Mouse (Mus musculus): Measurements from ENCODE around the gene Hbp1.

The Hbp1 gene

DNA sequence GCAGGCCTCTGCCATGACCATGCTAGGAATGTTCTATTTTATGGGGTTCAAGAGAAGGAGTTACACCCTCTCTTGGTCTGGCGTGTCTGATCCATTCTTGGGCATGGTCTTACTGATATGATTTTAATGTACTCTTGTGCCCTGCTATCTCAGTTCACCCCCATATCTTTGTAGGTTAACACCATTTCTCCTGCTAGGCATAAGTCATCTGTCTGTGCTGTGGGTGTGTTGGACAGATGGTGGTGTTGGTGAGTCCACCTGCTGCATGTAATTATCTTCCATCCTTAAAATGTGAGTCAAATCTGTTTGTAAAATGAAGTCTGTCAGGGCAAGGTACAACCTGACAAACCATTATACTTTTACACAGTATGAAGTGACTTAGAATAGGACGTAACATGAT lies 42.9 kb downstream of the Hbp1 start:
- no peak for DNase-seq (ENCODE audit: low read depth, low spot score)

DNA sequence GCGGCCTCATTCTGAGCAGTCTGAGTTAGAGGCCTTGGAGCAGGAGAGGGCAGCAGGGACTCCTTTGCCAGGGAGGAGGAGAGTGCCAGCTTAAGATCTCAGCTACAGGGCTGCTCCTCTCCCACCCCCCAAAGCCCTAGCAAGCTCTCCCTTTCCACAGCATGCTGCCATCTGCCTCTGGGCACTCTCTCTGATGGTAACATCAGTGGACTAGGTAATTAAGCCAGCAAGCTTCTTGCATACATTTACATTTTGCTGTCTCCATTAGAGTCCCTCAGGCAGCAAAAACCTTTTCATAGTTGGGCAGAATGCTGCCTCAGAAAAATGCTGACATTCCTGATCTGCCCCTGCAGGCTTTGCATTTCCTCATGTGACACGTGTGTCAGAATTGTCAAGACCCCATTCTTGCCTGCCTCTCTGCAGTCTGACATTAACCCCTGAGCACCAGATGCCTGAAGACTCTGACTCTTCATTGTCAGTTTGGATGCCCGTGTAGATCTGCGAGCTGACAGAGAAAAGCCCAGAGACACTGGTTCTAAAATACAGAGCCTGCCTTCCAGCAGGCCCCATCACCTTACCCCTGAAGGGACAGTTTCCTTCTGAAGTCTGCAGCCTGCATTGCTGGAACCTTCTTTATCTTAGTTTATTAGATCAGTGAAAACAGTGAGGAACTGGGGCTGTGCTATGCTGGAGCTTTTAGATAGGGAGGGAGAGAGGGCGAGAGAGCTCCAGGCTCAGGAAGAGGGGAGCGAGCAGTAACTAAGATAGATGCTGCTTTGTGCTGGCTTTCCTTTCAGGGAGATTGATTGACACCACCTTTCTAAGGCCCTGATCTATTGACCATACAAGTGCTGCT lies 44.4 kb downstream of the Hbp1 start:
- no peak for DNase-seq (ENCODE audit: low read depth, low spot score)

DNA sequence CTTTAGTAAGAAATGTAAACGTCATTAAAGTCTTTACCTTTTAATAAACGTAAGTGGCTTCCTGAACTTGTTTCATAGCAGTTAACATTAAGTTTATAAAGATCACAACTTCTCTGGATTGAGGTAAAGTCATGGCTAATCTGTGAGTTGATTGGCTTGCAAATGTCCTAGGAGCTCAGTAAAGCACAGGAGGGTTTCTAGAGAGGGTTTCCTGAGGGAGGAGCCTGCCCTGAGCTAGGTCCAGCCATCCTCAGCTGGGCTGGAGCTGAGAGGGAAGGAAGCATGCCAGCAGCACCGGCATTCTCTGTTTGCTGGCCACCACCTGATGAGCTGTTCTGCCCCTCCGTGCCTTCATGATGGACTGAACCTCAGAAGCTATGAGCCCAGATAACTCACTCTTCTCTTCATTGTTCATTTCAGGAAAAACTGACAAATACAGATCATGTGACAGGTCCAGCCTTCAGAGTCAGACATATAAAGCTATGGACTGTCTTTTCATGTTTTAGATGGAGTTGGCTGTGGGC lies 49.9 kb downstream of the Hbp1 start:
- DNase-seq (ENCODE audit: low read depth, low spot score), result no peak

DNA sequence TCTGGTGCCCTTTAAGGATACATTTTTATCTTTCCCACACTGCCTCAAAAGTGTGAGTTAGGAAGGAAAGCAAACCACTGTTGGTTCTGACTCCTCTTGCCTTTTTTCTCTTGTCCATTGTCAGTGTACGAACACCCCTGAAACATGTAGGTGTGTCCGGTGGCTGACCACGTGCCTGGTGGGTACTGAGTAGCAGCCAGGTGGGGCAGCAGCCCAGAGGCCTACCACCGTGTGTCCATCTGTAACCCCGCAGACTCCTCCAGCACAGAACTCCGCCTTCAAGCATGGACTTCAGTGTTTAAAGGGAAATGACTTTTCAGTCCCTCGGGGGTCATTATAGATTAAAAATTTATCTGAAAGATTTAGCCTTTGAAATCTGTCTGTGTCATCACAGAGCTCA lies 52.9 kb downstream of the Hbp1 start:
- no peak for DNase-seq (ENCODE audit: low read depth, low spot score)

DNA sequence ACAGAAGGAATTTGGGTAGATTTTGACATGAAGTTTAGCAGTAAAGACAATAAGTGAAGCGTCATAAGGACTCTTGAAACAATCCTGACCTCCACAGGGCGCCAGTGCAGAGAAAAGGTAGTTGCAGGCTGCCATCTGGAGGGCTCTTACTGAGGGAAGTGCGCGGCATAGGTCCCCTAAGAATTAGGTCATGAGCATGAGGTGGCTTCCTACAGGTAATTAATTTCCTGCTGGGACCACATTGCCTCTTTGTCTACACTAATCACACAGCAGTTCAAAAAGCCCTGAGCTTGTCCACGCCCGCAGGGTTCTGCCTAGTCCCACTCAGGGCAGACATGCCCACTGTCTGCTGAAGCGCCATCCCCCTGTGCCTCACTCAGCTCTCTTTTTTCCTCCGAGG lies 53.3 kb downstream of the Hbp1 start:
- no peak for DNase-seq (ENCODE audit: low read depth, low spot score)

DNA sequence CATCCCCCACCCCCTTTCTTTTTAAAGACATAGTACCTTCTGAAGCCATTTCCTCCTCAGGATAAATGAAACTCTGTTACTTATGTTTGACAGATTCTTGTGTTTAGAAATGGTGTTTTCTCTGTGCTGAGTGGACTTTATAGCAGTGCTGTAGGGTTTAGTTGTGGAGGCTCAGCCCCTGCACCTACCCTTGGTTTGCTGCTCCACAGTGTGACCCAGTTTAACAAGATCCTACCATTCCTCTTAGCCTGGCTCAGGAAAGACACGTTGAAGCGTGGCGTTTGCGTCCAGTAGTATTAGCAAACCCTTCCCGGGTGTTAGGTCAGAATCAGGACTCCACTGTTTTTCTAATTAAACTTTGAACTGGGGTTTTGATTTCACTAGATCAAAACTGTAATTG lies 54.0 kb downstream of the Hbp1 start:
- no peak for DNase-seq (ENCODE audit: low read depth, low spot score)

DNA sequence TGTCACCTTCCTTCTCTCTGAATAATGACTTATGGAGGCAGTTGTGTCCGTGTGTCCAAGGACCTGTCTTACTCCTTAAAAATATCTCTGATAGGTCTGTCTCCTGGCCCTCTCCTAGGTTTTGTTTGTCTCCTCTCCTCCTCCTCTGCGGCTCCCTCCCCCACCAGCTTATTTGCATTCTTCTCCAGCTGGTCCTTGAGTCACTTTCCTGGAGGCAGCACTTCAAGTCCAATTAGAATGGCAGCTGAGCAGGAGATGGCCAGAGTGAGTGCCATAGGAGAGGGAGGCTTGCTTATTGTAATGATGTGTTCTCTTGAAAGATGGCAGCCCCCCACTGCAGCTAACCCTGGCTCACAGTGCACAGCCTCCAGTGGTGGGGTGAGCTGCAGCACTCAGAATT lies 54.4 kb downstream of the Hbp1 start:
- no peak for DNase-seq (ENCODE audit: low read depth, low spot score)

DNA sequence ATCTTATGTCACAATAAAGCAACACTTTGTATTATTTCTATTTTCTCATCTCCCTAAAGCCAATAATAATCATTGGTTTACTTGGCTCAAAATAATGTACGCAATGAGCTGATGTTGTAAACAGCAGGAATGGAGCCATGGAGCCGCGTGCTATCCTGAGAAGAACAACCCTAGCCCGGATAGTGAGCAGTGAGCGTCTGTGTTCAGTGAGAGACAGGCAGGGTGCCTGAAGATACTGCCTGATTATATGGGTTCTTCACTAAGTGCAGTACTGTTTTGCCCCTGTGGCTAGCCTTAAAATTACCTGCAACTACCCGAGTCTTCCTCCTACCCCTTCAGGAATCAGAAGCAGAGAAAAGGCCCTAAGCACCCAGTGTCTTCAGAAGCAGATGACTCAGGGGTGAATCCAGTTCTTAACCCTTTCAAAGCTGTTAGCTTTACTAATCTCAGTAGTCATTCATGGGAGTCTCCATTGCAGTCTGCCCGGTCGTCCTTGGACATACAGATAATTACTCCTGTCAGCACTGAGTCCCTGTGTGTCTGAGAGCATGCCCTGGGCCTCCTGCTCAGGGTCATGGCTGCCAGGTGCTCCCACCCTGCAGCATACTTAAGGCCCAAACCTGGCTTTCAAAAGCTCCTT lies 55.1 kb downstream of the Hbp1 start:
- no peak for DNase-seq (ENCODE audit: low read depth, low spot score)

DNA sequence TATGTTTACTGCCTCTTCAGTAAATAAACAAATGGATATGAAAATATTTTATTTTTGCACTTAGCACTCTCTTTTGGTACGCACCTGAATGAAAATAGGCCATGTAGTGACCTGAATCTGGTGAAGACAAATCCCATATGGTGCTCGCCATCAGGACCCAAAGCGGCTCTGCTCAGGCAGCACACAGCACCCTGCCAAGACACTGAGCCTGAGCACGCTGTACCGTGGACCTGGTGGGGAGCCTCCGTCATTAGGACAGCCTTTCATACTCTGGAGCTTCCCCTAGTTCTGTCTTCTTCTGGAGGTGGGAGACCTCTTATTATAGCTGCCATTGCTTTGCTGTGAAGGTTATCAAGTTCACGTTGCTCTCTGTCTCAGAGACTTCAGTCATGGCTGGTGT lies 57.6 kb downstream of the Hbp1 start:
- no peak for DNase-seq (ENCODE audit: low read depth, low spot score)

DNA sequence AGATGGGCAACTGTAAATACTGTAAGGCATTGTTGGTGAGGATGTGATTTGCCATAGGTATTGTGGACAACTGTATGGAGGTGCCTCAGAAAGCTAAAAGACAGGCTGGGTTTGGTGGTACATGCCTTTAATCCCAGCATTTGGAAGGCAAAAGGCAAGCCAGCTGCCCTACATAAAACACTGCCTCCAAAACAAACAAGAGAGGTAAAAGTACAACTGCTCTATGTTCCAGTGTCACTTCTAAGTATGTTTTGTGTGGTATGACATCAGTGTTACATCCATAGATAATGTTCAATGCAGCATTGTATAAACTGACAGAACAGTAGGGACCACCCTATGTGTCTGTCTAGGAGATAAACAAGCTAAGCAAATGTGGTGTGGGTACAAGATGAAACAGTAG lies 58.3 kb downstream of the Hbp1 start:
- no peak for DNase-seq (ENCODE audit: low read depth, low spot score)

DNA sequence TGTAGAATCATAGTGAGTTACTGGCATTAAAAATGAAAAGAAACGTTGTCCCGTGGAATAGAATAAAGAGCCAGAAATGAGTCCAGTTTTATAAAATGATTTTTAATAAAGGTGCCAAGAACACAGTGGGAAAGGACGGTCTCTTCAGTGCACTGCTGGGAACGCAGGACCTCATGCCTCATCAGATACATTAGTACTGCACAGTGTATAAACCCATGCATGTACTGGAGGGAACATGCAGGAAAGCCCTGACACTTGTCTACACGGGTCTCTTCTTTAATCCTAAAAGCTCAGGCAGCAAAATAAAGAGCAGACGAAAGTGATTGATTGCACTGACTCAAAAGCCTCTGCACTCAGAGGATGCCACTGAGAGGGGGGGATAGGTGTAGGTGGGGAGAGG lies 59.6 kb downstream of the Hbp1 start:
- DNase-seq (ENCODE audit: low read depth, low spot score), result no peak

DNA sequence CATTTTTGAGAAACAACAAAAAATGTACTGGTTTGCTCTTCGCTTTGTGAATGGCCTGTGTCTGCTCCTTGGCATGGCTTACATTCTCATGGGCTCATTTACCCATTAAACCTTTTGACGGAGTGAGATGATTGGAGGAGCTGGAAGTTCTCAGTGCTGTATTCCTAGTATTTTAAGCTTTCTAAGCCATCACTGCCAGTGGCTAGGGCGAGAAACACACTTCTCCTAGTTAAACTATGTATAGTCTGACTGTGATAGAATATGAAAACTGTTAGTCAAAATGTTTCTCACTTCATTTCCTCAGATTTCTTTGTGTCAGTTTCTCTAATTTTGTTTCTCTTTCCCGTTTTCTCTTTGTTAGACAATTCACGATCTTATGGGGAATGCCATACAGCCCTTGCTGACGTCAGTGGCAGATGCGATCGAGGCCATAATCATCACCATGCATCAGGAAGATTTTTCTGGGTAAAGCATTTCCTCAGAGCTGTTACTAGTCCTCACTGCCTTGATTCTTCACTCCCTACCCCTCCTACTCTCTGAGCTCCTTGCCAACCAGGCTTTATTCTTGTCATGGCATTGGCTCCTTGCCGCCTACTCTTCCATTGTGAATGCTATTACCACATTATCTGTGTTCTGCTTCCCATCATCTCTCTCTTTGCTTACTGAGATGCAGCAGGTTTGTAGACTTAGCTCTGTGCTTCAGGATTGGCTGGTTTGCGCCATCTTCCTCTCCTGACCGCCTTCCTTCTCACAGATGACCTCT lies 64.3 kb downstream of the Hbp1 start:
- no peak for DNase-seq (ENCODE audit: low read depth, low spot score)

DNA sequence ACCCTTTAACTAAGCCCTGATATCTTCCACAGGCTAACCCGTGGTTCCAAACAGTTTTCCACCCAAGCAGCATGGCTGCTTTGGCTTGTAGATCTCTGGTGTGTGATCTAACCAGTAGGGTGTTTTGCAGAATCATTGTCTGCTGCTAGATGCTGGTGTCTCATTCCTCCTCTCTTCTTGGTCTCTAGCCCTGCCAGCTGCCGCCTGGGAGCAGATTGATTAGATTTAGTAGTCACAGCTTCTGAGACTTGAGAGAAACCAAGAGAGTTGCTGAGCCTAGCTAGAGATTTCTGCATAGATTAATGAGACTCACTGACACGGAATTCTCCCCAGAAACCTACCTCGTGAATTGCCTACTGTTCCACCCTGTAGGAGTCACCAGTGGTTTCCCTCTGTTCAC lies 65.3 kb downstream of the Hbp1 start:
- no peak for DNase-seq (ENCODE audit: low read depth, low spot score)

DNA sequence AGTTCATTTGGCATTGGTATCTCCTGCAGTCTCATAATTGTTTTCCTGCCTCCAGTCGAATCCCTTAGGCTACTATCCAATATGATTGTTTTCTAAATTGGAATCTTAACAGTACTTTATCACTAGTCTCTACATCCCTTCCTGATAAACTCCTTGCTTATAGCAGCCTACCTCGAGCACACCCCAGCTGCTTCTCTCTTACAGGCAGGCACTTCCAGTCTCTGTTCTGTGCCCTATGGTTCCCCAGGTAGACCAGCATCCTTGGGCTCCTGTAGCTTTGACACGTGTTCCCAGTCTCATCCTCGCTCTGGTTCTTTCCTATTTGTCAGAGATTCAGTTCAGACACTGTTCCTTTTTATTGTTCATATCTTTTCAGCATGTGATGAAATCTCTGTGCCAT lies 66.0 kb downstream of the Hbp1 start:
- no peak for DNase-seq (ENCODE audit: low read depth, low spot score)

DNA sequence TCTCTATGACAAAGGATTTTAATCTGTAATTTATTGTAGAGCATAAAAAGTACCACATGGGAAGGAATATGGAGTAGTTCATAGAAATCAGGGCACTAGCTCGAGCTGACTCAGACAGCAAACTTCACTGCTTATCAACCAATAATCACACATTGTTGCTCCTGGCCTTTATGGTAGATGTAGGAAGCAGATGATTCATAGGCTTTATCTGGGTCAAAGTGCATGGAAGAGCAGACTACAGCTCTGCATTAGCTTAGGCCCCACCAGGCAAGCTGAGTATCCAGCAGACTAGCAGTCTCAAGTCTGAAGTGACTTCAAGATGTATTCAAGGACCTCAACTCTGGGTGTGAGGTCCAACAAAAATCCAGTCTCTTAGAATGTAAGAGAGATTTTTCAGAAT lies 67.6 kb downstream of the Hbp1 start:
- no peak for DNase-seq (ENCODE audit: low read depth, low spot score)

DNA sequence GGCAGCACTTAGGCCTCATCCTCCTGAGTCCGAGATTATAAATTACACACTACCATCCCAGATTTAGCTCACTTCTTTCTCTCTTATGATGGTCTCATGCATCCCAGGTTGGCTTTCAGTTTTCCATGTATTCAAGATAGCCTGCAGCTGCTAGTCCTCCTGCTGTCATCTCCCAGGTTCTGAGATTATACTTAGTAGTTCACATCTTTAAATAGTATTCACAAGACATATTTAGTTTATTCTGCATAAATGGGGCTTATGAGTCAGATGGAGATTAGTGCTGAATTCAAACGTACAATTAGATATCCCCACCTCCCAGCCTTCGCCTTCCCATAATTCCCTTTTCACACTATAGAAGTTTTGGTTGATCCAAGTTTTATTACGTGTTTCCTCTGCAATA lies 73.6 kb downstream of the Hbp1 start:
- no peak for DNase-seq (ENCODE audit: low read depth, low spot score)
